Mouse (Mus musculus) limb, embryonic 13.5 days (tissue): ENCODE data around the gene Stat3. TPM values are rescaled to one million over a fixed set of nuclear protein-coding genes. Genes with fewer than 3 reads are reported as not detected.

Experiments used
- ATAC-seq: fragments of 200-750 bp; cut with Nextera tagmentation; 2 replicates; pipeline ENCODE4 v1.8.0; 2017; ENCODE audit warnings: low read depth, moderate number of reproducible peaks, moderate TSS enrichment; ENCODE audit not compliant: low FRiP score
- H3K27ac ChIP-seq: fragments of 300-500 bp; sonication (generic); 2 replicates; pipeline ENCODE4 v1.5.1; 2015; ENCODE audit warnings: inconsistent platforms, mild to moderate bottlenecking, moderate library complexity
- H3K27me3 ChIP-seq: fragments of 300-500 bp; sonication (generic); 2 replicates; pipeline ENCODE4 v1.6.1; 2015; ENCODE audit warnings: mild to moderate bottlenecking, inconsistent platforms
- H3K36me3 ChIP-seq: fragments of 300-500 bp; sonication (generic); 2 replicates; pipeline ENCODE4 v1.6.1; 2015; ENCODE audit warnings: inconsistent platforms, mild to moderate bottlenecking, moderate library complexity
- H3K4me1 ChIP-seq: fragments of 300-500 bp; sonication (generic); 2 replicates; pipeline ENCODE4 v1.6.1; 2015; ENCODE audit warnings: inconsistent platforms
- H3K4me2 ChIP-seq: fragments of 300-500 bp; sonication (generic); replicated peaks from 2 replicates; pipeline ENCODE4 v1.6.1; 2015; ENCODE audit warnings: inconsistent platforms, mild to moderate bottlenecking, moderate library complexity
- H3K4me3 ChIP-seq: fragments of 300-500 bp; sonication (generic); 2 replicates; pipeline ENCODE4 v1.5.1; 2015; ENCODE audit warnings: moderate library complexity, mild to moderate bottlenecking, inconsistent platforms
- H3K9ac ChIP-seq: fragments of 300-500 bp; sonication (generic); 2 replicates; pipeline ENCODE4 v1.6.1; 2015; ENCODE audit warnings: mild to moderate bottlenecking, inconsistent platforms
- H3K9me3 ChIP-seq: fragments of 300-500 bp; sonication (generic); 2 replicates; pipeline ENCODE4 v1.6.1; 2016; ENCODE audit warnings: inconsistent platforms
- WGBS: fragments of 180-500 bp; shearing (Covaris S2); methylation state at CpG from one replicate; pipeline ENCODE4 v1.1.7; 2015; 5-methylcytosine and 5-hydroxymethylcytosine counted together
- polyA plus RNA-seq: library from polyadenylated mRNA; unstranded; fragments of >200 nt; fragmentation: Nextera tagmentation; extraction: Ambion mirVana; gene quantifications from 2 replicates; pipeline ENCODE4 v1.2.1, GENCODE M21; 2015

The Stat3 gene
- polyA plus RNA-seq, 1 experiment from 2014 or later = 50.3 TPM

GRCm38 (mm10) chr11:100847572-100847971, 91.8 kb downstream of the Stat3 start:
- H3K27ac ChIP-seq = no peak overlapping the region
- no peak overlapping the region for H3K4me2 ChIP-seq
- no peaks in the 10 kb centered on the region for H3K36me3 ChIP-seq
- H3K9me3 ChIP-seq = no peaks in the 10 kb centered on the region
- peaks cover 22% of the 10 kb centered on the region for H3K4me1 ChIP-seq
- no peak for ATAC-seq
- H3K4me3 ChIP-seq = no peak overlapping the region
- peaks cover 2% of the 10 kb centered on the region for H3K27me3 ChIP-seq
- 91% methylated on average over 4 of the region's 4 CpGs for WGBS
- H3K9ac ChIP-seq = no peak overlapping the region

- WGBS = 82% methylated on average over 6 of the region's 6 CpGs
These were observed 93.5 kb downstream of the Stat3 start for GRCm38 (mm10) chr11:100845793-100846192.

GRCm38 (mm10) chr11:100844121-100844520, 95.2 kb downstream of the Stat3 start:
- Histone ChIP-seq H3K4me1 (peaks cover 12% of the 10 kb centered on the region), H3K4me2 (no peak overlapping the region), H3K9me3 (no peaks in the 10 kb centered on the region), H3K27me3 (no peaks in the 10 kb centered on the region), H3K27ac (no peak overlapping the region), H3K9ac (no peak overlapping the region), H3K36me3 (no peaks in the 10 kb centered on the region), H3K4me3 (no peak overlapping the region)
- no peak for ATAC-seq
- 84% methylated on average over 4 of the region's 4 CpGs for WGBS

More at GRCm38 (mm10) chr11:100845793-100846192, 93.5 kb downstream of the Stat3 start:
- H3K36me3 ChIP-seq = no peaks in the 10 kb centered on the region
- H3K9me3 ChIP-seq = no peaks in the 10 kb centered on the region
- no peaks in the 10 kb centered on the region for H3K27me3 ChIP-seq
- H3K27ac ChIP-seq = no peak overlapping the region
- ATAC-seq = no peak
- H3K4me1 ChIP-seq = peaks cover 19% of the 10 kb centered on the region
- no peak overlapping the region for H3K4me2 ChIP-seq
- no peak overlapping the region for H3K4me3 ChIP-seq
- H3K9ac ChIP-seq = no peak overlapping the region

GRCm38 (mm10) chr11:100843070-100843669, 96.2 kb downstream of the Stat3 start:
- Histone ChIP-seq H3K36me3 (no peaks in the 10 kb centered on the region), H3K4me1 (peaks cover 5% of the 10 kb centered on the region; the same call in 1 of the 2 replicates), H3K4me2 (no peak overlapping the region), H3K27me3 (no peaks in the 10 kb centered on the region), H3K27ac (no peak overlapping the region), H3K9me3 (no peaks in the 10 kb centered on the region), H3K9ac (no peak overlapping the region), H3K4me3 (no peak overlapping the region)
- WGBS = 93% methylated on average over 8 of the region's 8 CpGs
- no peak for ATAC-seq

GRCm38 (mm10) chr11:100842025-100842424, 97.3 kb downstream of the Stat3 start:
- no peak overlapping the region for H3K27ac ChIP-seq
- H3K36me3 ChIP-seq = no peaks in the 10 kb centered on the region; the same call in 1 of the 2 replicates
- 78% methylated on average over 7 of the region's 7 CpGs for WGBS
- no peak for ATAC-seq
- no peaks in the 10 kb centered on the region for H3K27me3 ChIP-seq
- H3K4me3 ChIP-seq = no peak overlapping the region
- peaks cover 5% of the 10 kb centered on the region; the same call in 1 of the 2 replicates for H3K4me1 ChIP-seq
- no peak overlapping the region for H3K9ac ChIP-seq
- no peak overlapping the region for H3K4me2 ChIP-seq
- H3K9me3 ChIP-seq = no peaks in the 10 kb centered on the region

GRCm38 (mm10) chr11:100840866-100841265, 98.5 kb downstream of the Stat3 start:
- no peak overlapping the region for H3K4me2 ChIP-seq
- ATAC-seq = no peak
- WGBS = 62% methylated on average over 12 of the region's 12 CpGs
- no peak overlapping the region for H3K27ac ChIP-seq
- H3K9ac ChIP-seq = no peak overlapping the region; the same call in 1 of the 2 replicates
- no peaks in the 10 kb centered on the region; the same call in 1 of the 2 replicates for H3K36me3 ChIP-seq
- no peak overlapping the region for H3K4me3 ChIP-seq
- peaks cover 5% of the 10 kb centered on the region; the same call in 1 of the 2 replicates for H3K4me1 ChIP-seq
- no peaks in the 10 kb centered on the region for H3K9me3 ChIP-seq
- no peaks in the 10 kb centered on the region for H3K27me3 ChIP-seq

GRCm38 (mm10) chr11:100839523-100839922, 99.8 kb downstream of the Stat3 start:
- no peaks in the 10 kb centered on the region; the same call in 1 of the 2 replicates for H3K36me3 ChIP-seq
- H3K4me1 ChIP-seq = peaks cover 5% of the 10 kb centered on the region; the same call in 1 of the 2 replicates
- no peak overlapping the region for H3K4me3 ChIP-seq
- 75% methylated on average over 8 of the region's 8 CpGs for WGBS
- no peak overlapping the region for H3K9ac ChIP-seq
- no peak for ATAC-seq
- H3K4me2 ChIP-seq = no peak overlapping the region
- H3K9me3 ChIP-seq = no peaks in the 10 kb centered on the region
- H3K27ac ChIP-seq = no peak overlapping the region
- no peaks in the 10 kb centered on the region for H3K27me3 ChIP-seq

GRCm38 (mm10) chr11:100838894-100839293, 100.4 kb downstream of the Stat3 start:
- WGBS = 93% methylated on average over 9 of the region's 9 CpGs
- Histone ChIP-seq H3K36me3 (no peaks in the 10 kb centered on the region; the same call in 1 of the 2 replicates), H3K27me3 (no peaks in the 10 kb centered on the region), H3K27ac (no peak overlapping the region), H3K4me3 (no peak overlapping the region), H3K4me2 (no peak overlapping the region), H3K4me1 (peaks cover 5% of the 10 kb centered on the region; the same call in 1 of the 2 replicates), H3K9me3 (no peaks in the 10 kb centered on the region), H3K9ac (no peak overlapping the region)
- no peak for ATAC-seq

- no peak for ATAC-seq
- WGBS = 79% methylated on average over 9 of the region's 9 CpGs
- H3K4me2 ChIP-seq = no peak overlapping the region
These were observed 102.2 kb downstream of the Stat3 start for GRCm38 (mm10) chr11:100836923-100837702.

More at GRCm38 (mm10) chr11:100836923-100837702, 102.2 kb downstream of the Stat3 start:
- H3K4me3 ChIP-seq = no peak overlapping the region
- no peak overlapping the region for H3K27ac ChIP-seq
- H3K4me1 ChIP-seq = peaks cover 10% of the 10 kb centered on the region
- no peaks in the 10 kb centered on the region for H3K27me3 ChIP-seq
- H3K9ac ChIP-seq = no peak overlapping the region
- H3K36me3 ChIP-seq = no peaks in the 10 kb centered on the region; the same call in 1 of the 2 replicates
- no peaks in the 10 kb centered on the region for H3K9me3 ChIP-seq

Other genes with a start within 250 kb of the Stat3 start
- gene Zfp385c, start 247.1 kb downstream of the Stat3 start, polyA plus RNA-seq = 0.75 and 1.1 TPM in 2 replicates
- gene Dhx58, start 235.3 kb downstream of the Stat3 start, polyA plus RNA-seq = 2.9 and 3.7 TPM in 2 replicates
- gene Kat2a, start 227.1 kb downstream of the Stat3 start, polyA plus RNA-seq = 53.6 and 53.8 TPM in 2 replicates
- 0.46 TPM in 1 of 2 replicates, not detected in the other for gene Hspb9, start 225.7 kb downstream of the Stat3 start, polyA plus RNA-seq
- gene Rab5c, start 201.3 kb downstream of the Stat3 start, polyA plus RNA-seq = 23.2 and 24.5 TPM in 2 replicates
- not detected in 2 replicates for gene Kcnh4, start 179.6 kb downstream of the Stat3 start, polyA plus RNA-seq
- not detected in 2 replicates for gene Hcrt, start 176.6 kb downstream of the Stat3 start, polyA plus RNA-seq
- 6.6 and 8.0 TPM in 2 replicates for gene Ghdc, start 168.6 kb downstream of the Stat3 start, polyA plus RNA-seq
- 18.9 and 19.8 TPM in 2 replicates for gene Stat5b, start 88.8 kb downstream of the Stat3 start, polyA plus RNA-seq
- gene Stat5a, start 80.2 kb downstream of the Stat3 start, polyA plus RNA-seq = 5.2 and 5.7 TPM in 2 replicates
- 136 and 142 TPM in 2 replicates for gene Cavin1, start 31.3 kb upstream of the Stat3 start, polyA plus RNA-seq
- 34.0 and 34.4 TPM in 2 replicates for gene Atp6v0a1, start 69.9 kb upstream of the Stat3 start, polyA plus RNA-seq
- gene Naglu, start 130.5 kb upstream of the Stat3 start, polyA plus RNA-seq = 9.4 and 9.8 TPM in 2 replicates
- gene Hsd17b1, start 138.9 kb upstream of the Stat3 start, polyA plus RNA-seq = 0.28 TPM in 1 of 2 replicates, not detected in the other
- 38.1 and 41.6 TPM in 2 replicates for gene Coasy, start 143.0 kb upstream of the Stat3 start, polyA plus RNA-seq
- 44.1 and 50.5 TPM in 2 replicates for gene Mlx, start 147.7 kb upstream of the Stat3 start, polyA plus RNA-seq
- 43.0 and 44.5 TPM in 2 replicates for gene Psmc3ip, start 155.9 kb upstream of the Stat3 start, polyA plus RNA-seq
- 18.7 and 20.3 TPM in 2 replicates for gene Retreg3, start 180.4 kb upstream of the Stat3 start, polyA plus RNA-seq
- gene Tubg1, start 180.4 kb upstream of the Stat3 start, polyA plus RNA-seq = 70.5 and 71.1 TPM in 2 replicates
- gene Tubg2, start 216.4 kb upstream of the Stat3 start, polyA plus RNA-seq = 7.3 and 7.4 TPM in 2 replicates
- gene Cntnap1, start 231.0 kb upstream of the Stat3 start, polyA plus RNA-seq = 0.27 and 0.46 TPM in 2 replicates
- gene Plekhh3, start 231.8 kb upstream of the Stat3 start, polyA plus RNA-seq = 6.6 and 7.3 TPM in 2 replicates
- 0.10 TPM in 1 of 2 replicates, not detected in the other for gene Ccr10, start 235.9 kb upstream of the Stat3 start, polyA plus RNA-seq